In genomic region chr17:73098636-73099035, GRCm38 (mm10) we compare ENCODE assay signal across 26 mouse cellular contexts. TPM values are rescaled to one million over a fixed set of nuclear protein-coding genes. Genes with fewer than 3 reads are reported as not detected.
DNase-seq lines count a peak whose midpoint lies in the region; ATAC-seq lines count a peak whose summit lies in the region.
"Had no signal": no experiment of that assay in that cellular context is flagged by ENCODE, and none has a peak within 500 bp of the region (broad histone marks: within the 10 kb centered on the region; RNA-seq: fewer than 3 reads in every experiment).

No protein-coding gene starts in this region.

- 73% methylated on average over 1 of the region's 1 CpGs for WGBS in heart, embryonic 10.5 days

- H3K4me3 ChIP-seq in heart, embryonic 10.5 days = no peak overlapping the region
- H3K4me3 ChIP-seq: forebrain, embryonic 10.5 days; forebrain, embryonic 13.5 days; gastrocnemius, adult 2 months; heart, embryonic 12.5 days; heart, embryonic 15.5 days; hindbrain, embryonic 10.5 days; hindbrain, embryonic 13.5 days had no signal

- no peak overlapping the region for H3K27ac ChIP-seq in heart, embryonic 10.5 days
- H3K27ac ChIP-seq: forebrain, embryonic 10.5 days; forebrain, embryonic 13.5 days; gastrocnemius, adult 2 months; heart, embryonic 15.5 days; hindbrain, embryonic 10.5 days; hindbrain, embryonic 13.5 days had no signal

- no peaks in the 10 kb centered on the region for H3K27me3 ChIP-seq in heart, embryonic 10.5 days (ENCODE audit: insufficient read depth, poor library complexity, severe bottlenecking)
- H3K27me3 ChIP-seq: forebrain, embryonic 13.5 days; heart, embryonic 12.5 days; heart, embryonic 15.5 days had no signal

- DNase-seq in heart, embryonic 10.5 days (ENCODE audit: low spot score) = peak; percentile 5
- DNase-seq in heart, adult 8-10 months (ENCODE audit: low spot score) = no peak
- DNase-seq in lung, postnatal 25 days (ENCODE audit: low spot score) = peak; percentile 32
- no peak for DNase-seq in lung, postnatal 10 days
- DNase-seq in natural killer cell, adult 2 months (ENCODE audit: low spot score in 2 of 2) = no peak
- DNase-seq in adrenal gland, adult (ENCODE audit: inconsistent age in 2 of 2, low spot score in 1 of 2) = no peak
- DNase-seq: adrenal gland, postnatal 10 days; adrenal gland, postnatal 36 days; cerebellum, adult 18-20 months; cerebellum, adult 9-10 months; cerebellum, postnatal 14 days; gastrocnemius, adult 2 months; gastrocnemius, postnatal 14 days; heart, adult 18-20 months; heart, postnatal 10 days; heart, postnatal 36 days had no signal

- peaks cover 5% of the 10 kb centered on the region; the same call in 1 of the 2 replicates for H3K4me1 ChIP-seq in heart, embryonic 10.5 days
- H3K4me1 ChIP-seq: forebrain, embryonic 10.5 days; forebrain, embryonic 13.5 days; heart, embryonic 12.5 days; heart, embryonic 15.5 days; hindbrain, embryonic 10.5 days; hindbrain, embryonic 13.5 days had no signal

- peak; percentile 31 for ATAC-seq in CD4-positive, CD25-positive, alpha-beta regulatory T cell, adult 4 months
- ATAC-seq: activated CD4-positive, CD25-positive, alpha-beta regulatory T cell, adult 4 months; forebrain, embryonic 13.5 days; forebrain, embryonic 16.5 days; hindbrain, embryonic 16.5 days had no signal

- H3K9me3 ChIP-seq in heart, embryonic 10.5 days = no peaks in the 10 kb centered on the region
- H3K9me3 ChIP-seq: forebrain, embryonic 10.5 days; forebrain, embryonic 13.5 days; heart, embryonic 12.5 days; heart, embryonic 15.5 days; hindbrain, embryonic 10.5 days; hindbrain, embryonic 13.5 days had no signal

- H3K36me3 ChIP-seq in heart, embryonic 10.5 days = no peaks in the 10 kb centered on the region
- H3K36me3 ChIP-seq: forebrain, embryonic 10.5 days; heart, embryonic 12.5 days; heart, embryonic 15.5 days; hindbrain, embryonic 10.5 days; hindbrain, embryonic 13.5 days had no signal

RNA-seq across cellular contexts. Expression of gene Lclat1, which starts 9.1 kb away (rescaled TPM):
- 24.4 and 37.9 TPM in 2 replicates for polyA plus RNA-seq in heart, embryonic 10.5 days (2016; fragmentation: Nextera tagmentation; extraction: Ambion mirVana)
- total RNA-seq in heart, adult 8-10 months (2022) = 100 to 1,000 TPM; 101 to 145 (median 128) TPM
- polyA plus RNA-seq in CD4-positive, CD25-positive, alpha-beta regulatory T cell, adult 4 months (2017; shearing (Covaris generic)) = 10 to 100 TPM; 83.5 to 84.1 TPM

Comparison
In these comparisons a context has a peak if more than half of its experiments do, and no peak if none do; other contexts are left out.
1. DNase-seq: peak in heart, embryonic 10.5 days (single experiment) and lung, postnatal 25 days (single experiment); none in heart, adult 8-10 months (single experiment), lung, postnatal 10 days (single experiment), natural killer cell, adult 2 months (0 of 2) and adrenal gland, adult (0 of 2).